Mouse (Mus musculus) liver, postnatal 0 days (tissue): Measurements from ENCODE around the gene Twsg1.

Experiments used
- CTCF ChIP-seq: sonication (generic); IDR thresholded peaks from 2 replicates; pipeline ENCODE4 v1.5.1; 2016; ENCODE audit warnings: antibody characterized with exemption, low read depth
- EP300 ChIP-seq: IDR thresholded peaks from 2 replicates; pipeline ENCODE4 v1.6.1; 2016; ENCODE audit warnings: antibody characterized with exemption, low read depth, mild to moderate bottlenecking

GRCm38 (mm10) chr17:65962263-65962662 is 11.2 kb upstream of the Twsg1 start:
- TF ChIP-seq CTCF (peak; percentile 27), EP300 (no peak)
